In the genomic region with DNA sequence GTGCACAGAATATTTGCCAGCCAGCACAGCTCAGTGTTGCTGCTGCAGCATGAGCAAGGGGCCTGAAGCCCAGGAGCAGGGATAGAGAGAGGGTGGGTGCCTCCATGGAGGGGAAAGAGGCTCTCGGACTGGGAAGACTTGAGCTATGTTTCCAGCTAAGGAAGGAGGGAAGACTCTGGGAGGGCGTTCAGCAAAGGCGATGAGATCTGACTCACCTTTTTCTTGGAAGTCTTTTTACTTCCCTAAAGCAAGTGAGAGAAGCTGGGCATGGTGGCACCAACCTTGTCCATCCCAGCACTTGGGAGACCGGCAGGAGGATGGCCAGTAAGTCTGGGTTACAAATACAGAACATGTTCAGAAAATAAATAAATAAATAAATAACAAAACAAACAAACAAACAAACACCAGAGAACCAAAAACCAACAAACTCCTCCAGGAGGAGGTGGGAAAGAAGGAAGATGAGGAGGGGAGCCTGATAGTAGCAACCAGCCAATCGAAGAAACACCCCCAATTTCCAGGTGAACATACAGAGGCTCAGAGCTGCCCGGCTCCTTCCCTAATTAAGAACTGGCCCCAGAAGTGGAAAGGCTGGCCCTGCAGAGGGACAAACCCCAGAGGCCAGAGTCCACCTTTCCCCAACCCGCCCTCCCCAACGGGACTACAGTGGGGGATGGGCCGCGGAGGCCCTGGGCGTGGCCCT, we compare ENCODE assay signal across 8 mouse cellular contexts. TPM values are rescaled to one million over a fixed set of nuclear protein-coding genes. Genes with fewer than 3 reads are reported as not detected.
DNase-seq lines count a peak whose midpoint lies in the region; TF ChIP-seq lines count a peak whose summit lies in the region.

No protein-coding gene starts in this region.

- no peaks in the 10 kb centered on the region for H3K27me3 ChIP-seq in spleen, adult 2 months (ENCODE audit: control insufficient read depth, insufficient read depth, low read length)

- peak overlapping the region; percentile 21; the same call in 1 of the 2 replicates for H3K27ac ChIP-seq in spleen, adult 2 months (ENCODE audit: insufficient read depth, low read length)

- 30% methylated on average over 11 of the region's 11 CpGs for WGBS in spleen, adult 2 months

- peak; percentile 12 for DNase-seq in adrenal gland, postnatal 10 days
- DNase-seq in adrenal gland, postnatal 4 days (ENCODE audit: low spot score in 2 of 2), result no peak
- no peak for DNase-seq in spleen, adult 2 months (ENCODE audit: low read depth in 1 of 2, low spot score in 2 of 2)
- DNase-seq in spleen, postnatal 14 days (ENCODE audit: low spot score in 2 of 2), result no peak
- peak; percentile 13 for DNase-seq in liver
- DNase-seq in natural killer cell, adult 2 months (ENCODE audit: low spot score in 2 of 2), result no peak
- no peak for DNase-seq in yolk sac, embryonic 10.5 days (ENCODE audit: low spot score)
- DNase-seq in spleen, adult 12 weeks (ENCODE audit: low spot score), result no peak

- TF ChIP-seq CTCF in spleen, adult 2 months (IDR thresholded peaks at IDR 0.05; ENCODE audit: extremely low read depth, insufficient read depth, insufficient read length, insufficient replicate concordance), result no peak

- TF ChIP-seq POLR2A in spleen, adult 2 months (IDR thresholded peaks at IDR 0.05; ENCODE audit: low read depth, low read length), result no peak

- H3K4me1 ChIP-seq in spleen, adult 2 months (ENCODE audit: control insufficient read depth, insufficient read depth, insufficient read length), result peaks cover 8% of the 10 kb centered on the region; the same call in 1 of the 2 replicates

- peaks cover 9% of the 10 kb centered on the region for H3K36me3 ChIP-seq in spleen, adult 2 months (ENCODE audit: control insufficient read depth, insufficient read depth, low read length)

- H3K4me3 ChIP-seq in spleen, adult 2 months (ENCODE audit: extremely low read depth, insufficient read depth, insufficient read length), result peak overlapping the region; percentile 31; the same call in 1 of the 2 replicates

RNA-seq across cellular contexts. Expression of a gene that starts 5.6 kb away (rescaled TPM):
- total RNA-seq in adrenal gland, postnatal 10 days (2021), result 10 to 100 TPM; 19.0 to 27.9 TPM
- total RNA-seq in adrenal gland, postnatal 4 days (2021), result 10 to 100 TPM; 18.1 to 18.8 TPM
- polyA plus RNA-seq in spleen, adult 2 months (2012; rRNA removed), result 21.9 and 33.0 TPM in 2 replicates

RNA-seq across cellular contexts. Expression of a gene that starts 7.5 kb away (rescaled TPM):
- total RNA-seq in adrenal gland, postnatal 10 days (2021), result 10 to 100 TPM; 13.5 to 15.6 TPM
- 10 to 100 TPM; 16.7 to 17.3 TPM for total RNA-seq in adrenal gland, postnatal 4 days (2021)
- polyA plus RNA-seq in spleen, adult 2 months (2012; rRNA removed), result 13.9 and 16.0 TPM in 2 replicates

RNA-seq across cellular contexts. Expression of a gene that starts 18.0 kb away (rescaled TPM):
- 1 to 10 TPM; 3.3 to 5.1 TPM for total RNA-seq in adrenal gland, postnatal 10 days (2021)
- total RNA-seq in adrenal gland, postnatal 4 days (2021), result 1 to 10 TPM; 7.0 to 8.8 TPM
- 0.68 and 0.72 TPM in 2 replicates for polyA plus RNA-seq in spleen, adult 2 months (2012; rRNA removed)

RNA-seq across cellular contexts. Expression of a gene that starts 33.3 kb away (rescaled TPM):
- total RNA-seq in adrenal gland, postnatal 10 days (2021), result 10 to 100 TPM; 83.4 TPM
- total RNA-seq in adrenal gland, postnatal 4 days (2021), result 10 to 100 TPM; 58.4 to 62.1 TPM
- 280 and 330 TPM in 2 replicates for polyA plus RNA-seq in spleen, adult 2 months (2012; rRNA removed)

RNA-seq across cellular contexts. Expression of a gene that starts 33.6 kb away (rescaled TPM):
- total RNA-seq in adrenal gland, postnatal 10 days (2021), result under 1 TPM; 0.70 to 0.81 TPM
- 1 to 10 TPM; 1.2 to 1.4 TPM for total RNA-seq in adrenal gland, postnatal 4 days (2021)
- 0.23 and 0.41 TPM in 2 replicates for polyA plus RNA-seq in spleen, adult 2 months (2012; rRNA removed)

Comparison
In these comparisons a context has a peak if more than half of its experiments do, and no peak if none do; other contexts are left out.
1. DNase-seq: peak in adrenal gland, postnatal 10 days (single experiment) and liver (single experiment); none in adrenal gland, postnatal 4 days (0 of 2), spleen, adult 2 months (0 of 2), spleen, postnatal 14 days (0 of 2), natural killer cell, adult 2 months (0 of 2), yolk sac, embryonic 10.5 days (single experiment) and spleen, adult 12 weeks (single experiment).